Mouse (Mus musculus) C3H10T1/2 (cell line): ENCODE measurements around the gene Csn1s1. TPM values are rescaled to one million over a fixed set of nuclear protein-coding genes. Genes with fewer than 3 reads are reported as not detected.

Experiments used
- polyA plus RNA-seq, 2 experiments: library from polyadenylated mRNA; unstranded; fragments of >200 nt; fragmentation: generic; extraction: Trizol; gene quantifications; one replicate each; pipeline ENCODE4 v1.2.1; 2012; ENCODE audit warnings: missing spikeins in 2 of 2

Gene Csn1s1
- not detected for polyA plus RNA-seq

DNA sequence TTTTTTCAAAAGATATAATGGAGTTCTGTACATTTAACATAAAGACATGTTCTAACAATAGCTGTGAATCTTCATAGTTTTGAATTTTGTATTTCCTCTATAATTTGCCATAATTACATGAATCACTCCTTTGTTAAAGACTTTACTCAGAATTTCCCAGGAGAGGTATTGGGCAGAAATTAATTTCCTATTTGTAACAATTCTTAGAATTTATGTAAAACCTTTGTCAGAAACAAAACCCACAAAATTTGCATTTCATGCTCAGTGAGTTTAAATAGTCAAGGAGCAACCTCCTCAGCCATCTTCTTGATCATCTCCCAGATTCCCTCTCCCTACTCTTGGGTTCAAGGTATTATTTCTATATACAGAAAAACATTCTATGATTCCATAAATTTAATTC is at the start of gene Csn1s1:
Csn1s1 (plus strand) TSS at position 301 of the 400 bp plus-strand sequence.

DNA sequence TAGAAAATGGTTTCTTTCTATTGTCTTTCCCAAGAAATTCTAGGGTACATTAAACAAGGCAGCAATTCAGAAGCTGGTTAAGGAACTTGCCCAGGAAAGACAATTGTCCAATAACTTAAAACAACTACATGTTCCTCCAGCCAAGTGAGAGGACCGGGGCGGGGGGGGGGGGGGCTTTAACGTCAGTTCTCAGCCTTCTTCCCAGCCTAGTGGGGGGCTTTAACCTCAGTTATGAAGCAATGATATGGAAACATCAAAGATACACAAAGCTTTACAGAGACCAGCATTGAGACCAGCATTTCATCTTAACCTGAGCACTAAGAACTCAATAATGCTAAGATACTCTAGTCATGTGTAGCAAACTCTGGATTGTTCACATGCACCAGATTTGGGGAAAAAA is 33.5 kb downstream of the Csn1s1 start, which contains the start of gene Csn2:
Csn2 (minus strand) TSS at position 101 of the 400 bp plus-strand sequence.

Other genes with a start within 250 kb of the Csn1s1 start
- gene Ugt2b38, start 242.0 kb upstream of the Csn1s1 start, polyA plus RNA-seq, result not detected
- gene Ugt2a2, start 183.9 kb upstream of the Csn1s1 start, polyA plus RNA-seq, result not detected
- not detected for gene Gm43638, start 179.4 kb upstream of the Csn1s1 start, polyA plus RNA-seq
- not detected for gene Ugt2a1, start 175.3 kb upstream of the Csn1s1 start, polyA plus RNA-seq
- gene Sult1b1, start 128.0 kb upstream of the Csn1s1 start, polyA plus RNA-seq, result not detected
- not detected for gene Sult1d1, start 97.2 kb upstream of the Csn1s1 start, polyA plus RNA-seq
- not detected for gene Sult1e1, start 74.6 kb upstream of the Csn1s1 start, polyA plus RNA-seq
- gene Csn2, start 33.4 kb downstream of the Csn1s1 start, polyA plus RNA-seq, result not detected
- not detected for gene Csn1s2a, start 108.4 kb downstream of the Csn1s1 start, polyA plus RNA-seq
- not detected for gene Csn1s2b, start 141.9 kb downstream of the Csn1s1 start, polyA plus RNA-seq
- not detected for gene Prr27, start 159.5 kb downstream of the Csn1s1 start, polyA plus RNA-seq
- gene Odam, start 218.8 kb downstream of the Csn1s1 start, polyA plus RNA-seq, result not detected